Mouse (Mus musculus) heart, embryonic 10.5 days (tissue): ENCODE measurements around the gene Fga. TPM values are rescaled to one million over a fixed set of nuclear protein-coding genes. Genes with fewer than 3 reads are reported as not detected.

Source experiments
- DNase-seq: peaks from one replicate; pipeline ENCODE4 v3.0.0-alpha.2; 2017; ENCODE audit warnings: low spot score
- H3K27ac ChIP-seq: fragments of 300-500 bp; sonication (generic); 2 replicates; pipeline ENCODE4 v1.5.1; 2016; ENCODE audit warnings: mild to moderate bottlenecking
- H3K27me3 ChIP-seq: fragments of 300-500 bp; sonication (generic); 2 replicates; pipeline ENCODE4 v1.6.1; 2016; ENCODE audit warnings: mild to moderate bottlenecking; ENCODE audit not compliant: poor library complexity, insufficient read depth, severe bottlenecking
- H3K36me3 ChIP-seq: fragments of 300-500 bp; sonication (generic); 2 replicates; pipeline ENCODE4 v1.6.1; 2016; ENCODE audit warnings: mild to moderate bottlenecking, moderate library complexity
- H3K4me1 ChIP-seq: fragments of 300-500 bp; sonication (generic); 2 replicates; pipeline ENCODE4 v1.6.1; 2016; ENCODE audit warnings: mild to moderate bottlenecking
- H3K4me3 ChIP-seq: fragments of 300-500 bp; sonication (generic); 2 replicates; pipeline ENCODE4 v1.5.1; 2016; ENCODE audit warnings: mild to moderate bottlenecking, moderate library complexity
- H3K9me3 ChIP-seq: fragments of 300-500 bp; sonication (generic); 2 replicates; pipeline ENCODE4 v1.6.1; 2016; ENCODE audit warnings: mild to moderate bottlenecking, moderate library complexity
- WGBS: fragments of 180-500 bp; shearing (Covaris S2); methylation state at CpG from one replicate; pipeline ENCODE4 v1.1.7; 2016; 5-methylcytosine and 5-hydroxymethylcytosine counted together
- polyA plus RNA-seq: library from polyadenylated mRNA; unstranded; fragments of >200 nt; fragmentation: Nextera tagmentation; extraction: Ambion mirVana; gene quantifications from 2 replicates; pipeline ENCODE4 v1.2.1, GENCODE M21; 2016

Gene Fga
- polyA plus RNA-seq, 1 experiment from 2014 or later = 22.1 TPM

- Histone ChIP-seq H3K4me3 (no peak overlapping the region), H3K27me3 (0 out of 2 replicates have a peak, but pooled peaks cover 3% of the 10 kb centered on the region), H3K27ac (no peak overlapping the region), H3K9me3 (no peaks in the 10 kb centered on the region), H3K4me1 (no peaks in the 10 kb centered on the region), H3K36me3 (no peaks in the 10 kb centered on the region)
- DNase-seq = no peak
- 72% methylated on average over 8 of the region's 8 CpGs for WGBS
These were observed 7.9 kb downstream of the Fga start for GRCm38 (mm10) chr3:83033801-83034200.

- no peak overlapping the region for H3K27ac ChIP-seq
- WGBS = 71% methylated on average over 2 of the region's 2 CpGs
- H3K36me3 ChIP-seq = no peaks in the 10 kb centered on the region
- DNase-seq = no peak
- no peaks in the 10 kb centered on the region for H3K9me3 ChIP-seq
- 0 out of 2 replicates have a peak, but pooled peaks cover under 1% of the 10 kb centered on the region for H3K27me3 ChIP-seq
- H3K4me3 ChIP-seq = no peak overlapping the region
- H3K4me1 ChIP-seq = no peaks in the 10 kb centered on the region
These were observed 13.0 kb downstream of the Fga start for GRCm38 (mm10) chr3:83038865-83039264.

GRCm38 (mm10) chr3:83039666-83040065 is 13.8 kb downstream of the Fga start:
- DNase-seq = no peak
- Histone ChIP-seq H3K9me3 (no peaks in the 10 kb centered on the region), H3K27ac (no peak overlapping the region), H3K36me3 (no peaks in the 10 kb centered on the region), H3K27me3 (no peaks in the 10 kb centered on the region), H3K4me3 (no peak overlapping the region), H3K4me1 (no peaks in the 10 kb centered on the region)
- 57% methylated on average over 4 of the region's 4 CpGs for WGBS

- H3K4me3 ChIP-seq = no peak overlapping the region
- no peak for DNase-seq
- H3K36me3 ChIP-seq = no peaks in the 10 kb centered on the region
- H3K27me3 ChIP-seq = no peaks in the 10 kb centered on the region
- H3K27ac ChIP-seq = no peak overlapping the region
- 87% methylated on average over 5 of the region's 5 CpGs for WGBS
- no peaks in the 10 kb centered on the region for H3K9me3 ChIP-seq
- no peaks in the 10 kb centered on the region for H3K4me1 ChIP-seq
These were observed 16.6 kb downstream of the Fga start for GRCm38 (mm10) chr3:83042451-83042850.

GRCm38 (mm10) chr3:83046649-83047048 is 20.8 kb downstream of the Fga start:
- H3K4me3 ChIP-seq = no peak overlapping the region
- no peaks in the 10 kb centered on the region for H3K4me1 ChIP-seq
- H3K27me3 ChIP-seq = no peaks in the 10 kb centered on the region
- H3K9me3 ChIP-seq = no peaks in the 10 kb centered on the region
- 74% methylated on average over 11 of the region's 11 CpGs for WGBS
- no peak for DNase-seq
- no peaks in the 10 kb centered on the region for H3K36me3 ChIP-seq
- H3K27ac ChIP-seq = no peak overlapping the region

GRCm38 (mm10) chr3:83049680-83050079 is 23.8 kb downstream of the Fga start, which contains the start of gene Fgb:
Gene Fgb, minus strand, starts transcription at chr3:83049863.
- no peak for DNase-seq
- Histone ChIP-seq H3K4me1 (no peaks in the 10 kb centered on the region), H3K36me3 (no peaks in the 10 kb centered on the region), H3K4me3 (no peak within 1 kb of the TSS), H3K9me3 (no peaks in the 10 kb centered on the region), H3K27ac (no peak within 1 kb of the TSS), H3K27me3 (no peaks in the 10 kb centered on the region)
- WGBS = 85% methylated on average over 8 of the region's 8 CpGs

- Histone ChIP-seq H3K4me3 (no peak overlapping the region), H3K4me1 (no peaks in the 10 kb centered on the region), H3K27me3 (no peaks in the 10 kb centered on the region), H3K27ac (no peak overlapping the region), H3K9me3 (no peaks in the 10 kb centered on the region), H3K36me3 (no peaks in the 10 kb centered on the region)
- WGBS = 80% methylated on average over 5 of the region's 5 CpGs
- DNase-seq = no peak
These were observed 24.8 kb downstream of the Fga start for GRCm38 (mm10) chr3:83050661-83051060.

GRCm38 (mm10) chr3:83052102-83052501 is 26.2 kb downstream of the Fga start:
- Histone ChIP-seq H3K9me3 (no peaks in the 10 kb centered on the region), H3K27me3 (no peaks in the 10 kb centered on the region), H3K27ac (no peak overlapping the region), H3K4me3 (no peak overlapping the region), H3K4me1 (peaks cover 9% of the 10 kb centered on the region; the same call in 1 of the 2 replicates), H3K36me3 (peaks cover 5% of the 10 kb centered on the region)
- 81% methylated on average over 5 of the region's 5 CpGs for WGBS
- DNase-seq = no peak

- WGBS = 76% methylated on average over 7 of the region's 7 CpGs
- DNase-seq = no peak
- Histone ChIP-seq H3K4me3 (no peak overlapping the region), H3K9me3 (no peaks in the 10 kb centered on the region), H3K27me3 (no peaks in the 10 kb centered on the region), H3K27ac (no peak overlapping the region), H3K36me3 (peaks cover 12% of the 10 kb centered on the region), H3K4me1 (peaks cover 9% of the 10 kb centered on the region; the same call in 1 of the 2 replicates)
These were observed 27.2 kb downstream of the Fga start for GRCm38 (mm10) chr3:83053126-83053525.

GRCm38 (mm10) chr3:83053758-83054157 is 27.9 kb downstream of the Fga start:
- Histone ChIP-seq H3K27ac (no peak overlapping the region), H3K36me3 (peaks cover 18% of the 10 kb centered on the region), H3K9me3 (no peaks in the 10 kb centered on the region), H3K4me3 (no peak overlapping the region), H3K4me1 (peaks cover 9% of the 10 kb centered on the region; the same call in 1 of the 2 replicates), H3K27me3 (no peaks in the 10 kb centered on the region)
- no peak for DNase-seq
- WGBS = 33% methylated on average over 10 of the region's 10 CpGs

GRCm38 (mm10) chr3:83054759-83055158 is 28.9 kb downstream of the Fga start:
- H3K27ac ChIP-seq = no peak overlapping the region
- WGBS = 25% methylated on average over 13 of the region's 13 CpGs

GRCm38 (mm10) chr3:83055281-83056038 is 29.6 kb downstream of the Fga start, which contains the start of gene Plrg1:
Gene Plrg1, plus strand, starts transcription at chr3:83055522.
- DNase-seq = peak; percentile 99
- H3K9me3 ChIP-seq = no peaks in the 10 kb centered on the region
- peak within 1 kb of the TSS; percentile 88 for H3K27ac ChIP-seq
- H3K4me1 ChIP-seq = peaks cover 9% of the 10 kb centered on the region; the same call in 1 of the 2 replicates
- peak within 1 kb of the TSS; percentile 78 for H3K4me3 ChIP-seq
- H3K36me3 ChIP-seq = peaks cover 34% of the 10 kb centered on the region
- H3K27me3 ChIP-seq = no peaks in the 10 kb centered on the region
- WGBS = under 1% methylated on average over 60 of the region's 61 CpGs

More at GRCm38 (mm10) chr3:83054759-83055158, 28.9 kb downstream of the Fga start:
- Histone ChIP-seq H3K4me3 (peak overlapping the region; percentile 78), H3K27me3 (no peaks in the 10 kb centered on the region), H3K36me3 (peaks cover 28% of the 10 kb centered on the region), H3K4me1 (peaks cover 9% of the 10 kb centered on the region; the same call in 1 of the 2 replicates), H3K9me3 (no peaks in the 10 kb centered on the region)
- DNase-seq = no peak

- Histone ChIP-seq H3K36me3 (peaks cover 50% of the 10 kb centered on the region), H3K27me3 (no peaks in the 10 kb centered on the region), H3K27ac (no peak overlapping the region), H3K9me3 (no peaks in the 10 kb centered on the region), H3K4me3 (no peak overlapping the region), H3K4me1 (peaks cover 9% of the 10 kb centered on the region; the same call in 1 of the 2 replicates)
- DNase-seq = no peak
- WGBS = 89% methylated on average over 2 of the region's 2 CpGs
These were observed 31.2 kb downstream of the Fga start for GRCm38 (mm10) chr3:83057046-83057445.
